Mouse (Mus musculus): Measurements from ENCODE around the gene Srgn.

DNA sequence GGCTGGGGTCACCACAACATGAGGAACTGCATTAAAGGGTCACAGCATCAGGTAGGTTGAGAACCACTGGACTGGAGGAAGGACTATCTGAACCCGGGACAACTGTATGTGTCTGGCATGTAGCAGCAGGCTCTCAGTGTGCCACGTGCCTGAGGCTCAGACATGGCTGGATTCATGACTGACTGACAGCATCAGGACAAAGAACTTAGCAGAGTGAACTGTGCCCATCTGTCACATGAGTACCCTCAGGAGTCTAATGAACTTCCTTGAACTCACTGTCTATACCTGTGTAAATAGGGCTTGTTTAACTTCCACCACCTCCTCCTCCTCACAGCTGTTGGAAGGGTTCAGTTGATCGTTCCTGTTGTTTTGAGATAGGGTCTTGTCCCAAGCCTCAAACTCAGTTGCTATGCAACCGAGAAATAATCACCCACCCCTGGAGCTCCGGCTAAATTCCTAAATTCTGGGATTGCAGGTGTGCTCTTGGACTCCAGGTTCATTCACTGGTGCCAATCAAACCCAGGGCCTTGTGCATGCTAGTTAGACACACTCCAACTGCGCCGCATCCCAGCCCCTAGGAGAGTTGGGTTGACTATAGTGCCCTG lies 4.8 kb downstream of the Srgn start:
- TF ChIP-seq CTCF (IDR thresholded peaks at IDR 0.05; ENCODE audit: borderline replicate concordance, control insufficient read depth, extremely low read depth, insufficient read depth, low read length, poor library complexity) (no peak), POLR2A (IDR thresholded peaks at IDR 0.05; ENCODE audit: control insufficient read depth, extremely low read depth, insufficient read depth, low read length, poor library complexity) (no peak)

All from thymus, adult 2 months (tissue).